Mouse (Mus musculus): ENCODE measurements around the gene Polr2l. TPM values are rescaled to one million over a fixed set of nuclear protein-coding genes. Genes with fewer than 3 reads are reported as not detected.
A peak's percentile ranks its signal among the peaks of the same experiment; 100 is the strongest.

The Polr2l gene
- polyA plus RNA-seq, 1 experiment: 21.1 TPM

DNA sequence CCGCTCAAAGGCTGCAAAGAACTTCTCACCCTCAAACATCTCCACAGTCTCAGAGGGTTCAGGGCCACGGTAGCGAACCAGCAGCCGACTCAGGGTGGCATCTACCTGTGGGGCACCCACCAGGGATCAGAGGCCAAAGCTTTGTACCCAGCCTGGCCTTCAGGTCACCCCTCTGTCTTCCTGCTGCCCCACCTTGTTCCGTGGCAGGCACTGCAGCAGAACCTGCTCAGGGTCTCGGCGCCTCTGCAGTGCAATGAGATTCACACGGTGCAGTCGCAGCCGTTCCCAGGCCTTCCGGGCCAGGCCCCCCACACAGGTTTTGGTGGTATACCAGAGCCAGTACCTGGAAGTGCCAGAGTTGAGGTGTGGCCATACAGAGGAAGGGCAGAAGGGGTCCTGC lies 35.1 kb downstream of the Polr2l start:
- H3K4me3 ChIP-seq (ENCODE audit: control insufficient read depth, low read depth, low read length): no peak overlapping the region
- peaks cover 12% of the 10 kb centered on the region for H3K4me1 ChIP-seq (ENCODE audit: control insufficient read depth, insufficient read depth, low read length)
- no peaks in the 10 kb centered on the region for H3K36me3 ChIP-seq (ENCODE audit: control insufficient read depth, insufficient read depth, low read length)
- H3K27ac ChIP-seq (ENCODE audit: control insufficient read depth, insufficient read depth, low read depth, low read length): no peak overlapping the region
- no peaks in the 10 kb centered on the region for H3K27me3 ChIP-seq (ENCODE audit: control insufficient read depth, insufficient read depth, low read length)
- TF ChIP-seq POLR2A (IDR thresholded peaks at IDR 0.05; ENCODE audit: control insufficient read depth, low read depth, low read length) (no peak), CTCF (IDR thresholded peaks at IDR 0.05; ENCODE audit: control insufficient read depth, insufficient read depth, insufficient replicate concordance, low read depth, low read length) (no peak)

- Histone ChIP-seq H3K36me3 (ENCODE audit: control insufficient read depth, insufficient read depth, low read length) (no peaks in the 10 kb centered on the region), H3K4me3 (ENCODE audit: control insufficient read depth, low read depth, low read length) (no peak overlapping the region), H3K27me3 (ENCODE audit: control insufficient read depth, insufficient read depth, low read length) (no peaks in the 10 kb centered on the region), H3K4me1 (ENCODE audit: control insufficient read depth, insufficient read depth, low read length) (peaks cover 12% of the 10 kb centered on the region), H3K27ac (ENCODE audit: control insufficient read depth, insufficient read depth, low read depth, low read length) (no peak overlapping the region)
- TF ChIP-seq CTCF (IDR thresholded peaks at IDR 0.05; ENCODE audit: control insufficient read depth, insufficient read depth, insufficient replicate concordance, low read depth, low read length) (no peak), POLR2A (IDR thresholded peaks at IDR 0.05; ENCODE audit: control insufficient read depth, low read depth, low read length) (no peak)
Measured at GRCm38 (mm10) chr7:141439140-141439679, 35.7 kb downstream of the Polr2l start.

- Histone ChIP-seq H3K4me1 (ENCODE audit: control insufficient read depth, insufficient read depth, low read length) (peaks cover 5% of the 10 kb centered on the region; the same call in 1 of the 2 replicates), H3K36me3 (ENCODE audit: control insufficient read depth, insufficient read depth, low read length) (no peaks in the 10 kb centered on the region), H3K27ac (ENCODE audit: control insufficient read depth, insufficient read depth, low read depth, low read length) (no peak overlapping the region), H3K4me3 (ENCODE audit: control insufficient read depth, low read depth, low read length) (no peak overlapping the region), H3K27me3 (ENCODE audit: control insufficient read depth, insufficient read depth, low read length) (no peaks in the 10 kb centered on the region)
- TF ChIP-seq POLR2A (IDR thresholded peaks at IDR 0.05; ENCODE audit: control insufficient read depth, low read depth, low read length) (no peak), CTCF (IDR thresholded peaks at IDR 0.05; ENCODE audit: control insufficient read depth, insufficient read depth, insufficient replicate concordance, low read depth, low read length) (no peak)
Measured at GRCm38 (mm10) chr7:141438201-141438968, 36.5 kb downstream of the Polr2l start.

- H3K36me3 ChIP-seq (ENCODE audit: control insufficient read depth, insufficient read depth, low read length): no peaks in the 10 kb centered on the region
- peak within 1 kb of the TSS; percentile 78 for H3K4me3 ChIP-seq (ENCODE audit: control insufficient read depth, low read depth, low read length)
- peak; percentile 28; the same call in 1 of the 2 replicates for TF ChIP-seq CTCF (IDR thresholded peaks at IDR 0.05; ENCODE audit: control insufficient read depth, insufficient read depth, insufficient replicate concordance, low read depth, low read length)
- no peak for TF ChIP-seq POLR2A (IDR thresholded peaks at IDR 0.05; ENCODE audit: control insufficient read depth, low read depth, low read length)
- H3K27ac ChIP-seq (ENCODE audit: control insufficient read depth, insufficient read depth, low read depth, low read length): no peak within 1 kb of the TSS
- H3K27me3 ChIP-seq (ENCODE audit: control insufficient read depth, insufficient read depth, low read length): no peaks in the 10 kb centered on the region
- H3K4me1 ChIP-seq (ENCODE audit: control insufficient read depth, insufficient read depth, low read length): peaks cover 3% of the 10 kb centered on the region; the same call in 1 of the 2 replicates
Measured at GRCm38 (mm10) chr7:141437178-141438120, 37.5 kb downstream of the Polr2l start, which contains the start of gene Slc25a22. Slc25a22 (minus strand) TSS chr7:141437892.

DNA sequence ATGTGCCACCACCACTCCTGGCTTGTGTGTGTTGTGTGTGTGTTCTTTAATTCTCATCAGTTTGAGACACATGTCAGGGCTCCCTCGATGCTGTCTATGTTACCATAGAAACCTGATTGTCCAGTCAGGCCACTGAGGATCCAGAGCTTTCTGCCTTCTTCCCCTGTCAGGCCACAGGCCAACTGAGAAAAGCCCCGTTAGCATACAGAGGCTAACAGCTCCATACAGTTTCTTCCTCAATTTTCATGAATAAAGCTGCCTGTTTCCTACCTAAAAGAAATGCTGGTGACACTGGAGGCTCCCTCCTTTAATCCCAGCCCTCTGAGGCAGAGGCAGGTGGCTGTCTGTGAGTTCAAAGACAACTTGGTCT lies 38.4 kb downstream of the Polr2l start:
- Histone ChIP-seq H3K27me3 (ENCODE audit: control insufficient read depth, insufficient read depth, low read length) (no peaks in the 10 kb centered on the region), H3K4me3 (ENCODE audit: control insufficient read depth, low read depth, low read length) (no peak overlapping the region), H3K36me3 (ENCODE audit: control insufficient read depth, insufficient read depth, low read length) (no peaks in the 10 kb centered on the region), H3K4me1 (ENCODE audit: control insufficient read depth, insufficient read depth, low read length) (peaks cover 3% of the 10 kb centered on the region; the same call in 1 of the 2 replicates), H3K27ac (ENCODE audit: control insufficient read depth, insufficient read depth, low read depth, low read length) (no peak overlapping the region)
- TF ChIP-seq POLR2A (IDR thresholded peaks at IDR 0.05; ENCODE audit: control insufficient read depth, low read depth, low read length) (no peak), CTCF (IDR thresholded peaks at IDR 0.05; ENCODE audit: control insufficient read depth, insufficient read depth, insufficient replicate concordance, low read depth, low read length) (no peak)

GRCm38 (mm10) chr7:141435856-141436522 lies 38.9 kb downstream of the Polr2l start:
- Histone ChIP-seq H3K27me3 (ENCODE audit: control insufficient read depth, insufficient read depth, low read length) (no peaks in the 10 kb centered on the region), H3K36me3 (ENCODE audit: control insufficient read depth, insufficient read depth, low read length) (no peaks in the 10 kb centered on the region), H3K4me3 (ENCODE audit: control insufficient read depth, low read depth, low read length) (no peak overlapping the region), H3K27ac (ENCODE audit: control insufficient read depth, insufficient read depth, low read depth, low read length) (no peak overlapping the region), H3K4me1 (ENCODE audit: control insufficient read depth, insufficient read depth, low read length) (peaks cover 3% of the 10 kb centered on the region; the same call in 1 of the 2 replicates)
- TF ChIP-seq POLR2A (IDR thresholded peaks at IDR 0.05; ENCODE audit: control insufficient read depth, low read depth, low read length) (no peak), CTCF (IDR thresholded peaks at IDR 0.05; ENCODE audit: control insufficient read depth, insufficient read depth, insufficient replicate concordance, low read depth, low read length) (no peak)
